Mouse (Mus musculus) retina, adult 2 months (tissue): ENCODE measurements around the gene Tmem53.

Source experiments
- DNase-seq: peaks from one replicate; pipeline ENCODE4 v3.0.0-alpha.2; 2012; ENCODE audit warnings: low read depth, low spot score

The Tmem53 gene

GRCm38 (mm10) chr4:117251801-117252316 is at the start of gene Tmem53, which contains the start of gene Armh1:
Gene Tmem53 (plus strand): TSS chr4:117251951.
Gene Armh1 (minus strand): TSS chr4:117252125.
- peak; percentile 69 for DNase-seq

DNA sequence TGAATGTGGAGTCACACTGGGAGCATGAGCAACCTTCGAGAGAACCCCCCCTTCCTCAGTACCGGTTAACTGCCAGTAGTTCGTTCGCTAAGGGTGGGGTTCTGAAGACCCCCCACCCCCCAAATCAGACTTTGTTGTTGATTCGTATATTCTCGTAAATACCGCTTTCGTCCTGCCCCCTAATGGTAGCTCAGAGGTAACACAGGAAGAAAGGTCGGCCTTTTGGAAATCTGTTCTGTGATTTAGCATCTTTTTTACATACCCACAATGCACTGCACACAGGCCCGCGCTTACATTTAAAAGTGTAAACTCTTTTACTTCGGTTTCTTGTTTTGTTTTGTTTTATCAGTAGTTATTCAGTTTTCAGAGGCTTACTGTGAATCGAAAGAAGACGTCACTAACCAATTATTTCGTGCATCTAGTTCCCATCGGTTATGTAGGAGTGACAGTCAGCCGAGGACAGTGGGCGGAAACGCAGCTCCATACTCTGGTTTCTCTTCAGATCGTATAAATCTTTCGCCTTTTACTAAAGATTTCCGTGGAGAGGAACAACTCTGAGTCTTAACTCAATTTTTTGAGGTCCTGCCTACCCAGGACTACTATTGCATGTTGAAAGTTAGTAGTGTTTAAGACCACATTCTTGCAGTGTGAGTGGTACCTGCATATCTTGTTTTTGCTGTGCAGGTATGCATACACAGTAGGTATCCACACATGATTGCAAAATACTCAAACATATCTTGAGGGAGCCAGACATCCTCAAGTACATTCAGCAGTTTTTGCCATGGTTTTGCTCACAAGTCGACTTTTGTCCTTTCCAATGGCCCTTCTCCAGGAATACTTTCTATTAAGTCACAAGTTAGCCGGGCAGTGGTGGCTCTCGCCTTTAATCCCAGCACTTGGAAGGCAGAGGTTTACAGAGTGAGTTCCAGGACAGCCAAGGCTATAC is 49.4 kb upstream of the Tmem53 start:
- DNase-seq = no peak

DNA sequence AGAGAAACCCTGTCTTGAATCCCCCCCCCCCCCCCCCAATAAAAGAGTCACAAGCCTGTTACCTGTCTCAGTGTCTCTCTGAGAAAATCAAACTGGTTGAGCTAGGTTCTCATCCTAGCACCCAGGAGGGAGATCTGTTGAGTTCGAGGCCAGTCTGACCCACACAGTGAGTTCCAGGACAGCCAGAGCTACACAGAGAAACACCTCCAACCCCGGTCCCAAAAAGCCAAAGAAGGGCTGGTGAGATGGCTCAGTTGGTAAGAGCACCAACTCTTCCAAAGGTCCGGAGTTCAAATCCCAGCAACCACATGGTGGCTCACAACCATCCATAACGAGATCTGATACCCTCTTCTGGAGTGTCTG is 48.8 kb upstream of the Tmem53 start:
- no peak for DNase-seq

DNA sequence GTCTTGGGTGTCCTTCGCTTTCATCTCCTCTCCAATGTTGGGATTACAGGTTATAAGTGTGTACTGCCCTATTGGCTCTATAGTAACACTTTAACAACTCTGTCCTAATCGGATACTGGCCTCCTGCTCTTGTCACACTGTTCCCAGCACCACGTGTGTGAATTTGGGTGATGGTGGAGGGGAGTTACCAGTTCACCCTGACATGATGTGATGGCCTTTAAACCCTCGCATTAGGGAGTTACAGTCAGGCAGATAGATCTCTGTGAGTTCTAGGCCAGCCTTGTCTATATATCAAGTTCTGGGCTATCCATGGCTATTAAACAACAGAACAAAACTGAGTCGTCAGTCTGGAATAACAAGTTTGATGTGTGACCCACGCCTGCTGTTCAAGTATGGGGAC is 42.2 kb upstream of the Tmem53 start:
- DNase-seq = no peak

- no peak for DNase-seq
Observed at GRCm38 (mm10) chr4:117210147-117211074, 41.3 kb upstream of the Tmem53 start.

GRCm38 (mm10) chr4:117214250-117214649 is 37.5 kb upstream of the Tmem53 start:
- DNase-seq = no peak

DNA sequence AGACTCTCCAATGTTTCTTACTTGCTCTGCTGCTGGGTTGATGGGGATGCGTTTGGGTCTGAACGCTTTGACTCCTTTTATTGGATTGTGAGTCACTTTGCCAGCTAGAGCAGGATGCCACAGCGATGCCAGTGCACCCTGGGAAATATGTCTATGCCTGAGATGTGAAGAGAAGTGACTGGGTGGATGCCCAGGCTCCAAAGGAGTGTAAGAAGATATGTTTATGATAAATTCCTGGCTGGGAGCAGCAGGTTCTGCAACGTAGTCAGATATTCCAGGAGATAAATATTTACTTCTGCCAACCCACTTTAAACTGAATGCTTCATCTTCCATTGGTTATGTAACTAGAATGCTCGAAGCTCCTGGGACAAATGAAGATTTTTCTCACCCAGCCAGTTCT is 34.7 kb upstream of the Tmem53 start:
- DNase-seq = no peak

GRCm38 (mm10) chr4:117218517-117219219 is 33.1 kb upstream of the Tmem53 start:
- no peak for DNase-seq

GRCm38 (mm10) chr4:117220741-117221515 is 30.8 kb upstream of the Tmem53 start:
- no peak for DNase-seq

DNA sequence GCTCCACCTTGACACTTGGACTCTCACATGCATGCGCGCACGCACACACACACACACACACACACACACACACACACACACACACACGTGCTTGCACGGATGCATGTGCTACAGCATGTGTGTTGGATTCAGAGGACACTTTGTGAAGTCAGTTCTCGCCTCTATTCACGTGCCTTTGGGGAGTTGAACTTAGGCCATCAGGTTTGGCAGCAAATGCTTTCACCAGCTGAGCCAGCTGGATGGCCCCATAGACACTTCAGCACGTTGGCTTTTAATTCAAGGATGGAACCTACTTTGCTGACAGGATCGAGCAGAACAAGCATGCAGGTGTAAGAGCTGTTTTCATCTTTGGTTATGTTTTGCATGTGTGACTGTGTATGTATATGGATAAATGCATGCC is 29.9 kb upstream of the Tmem53 start:
- DNase-seq = no peak

- no peak for DNase-seq
Observed at GRCm38 (mm10) chr4:117223001-117223400, 28.8 kb upstream of the Tmem53 start.

GRCm38 (mm10) chr4:117224122-117224521 is 27.6 kb upstream of the Tmem53 start:
- no peak for DNase-seq

DNA sequence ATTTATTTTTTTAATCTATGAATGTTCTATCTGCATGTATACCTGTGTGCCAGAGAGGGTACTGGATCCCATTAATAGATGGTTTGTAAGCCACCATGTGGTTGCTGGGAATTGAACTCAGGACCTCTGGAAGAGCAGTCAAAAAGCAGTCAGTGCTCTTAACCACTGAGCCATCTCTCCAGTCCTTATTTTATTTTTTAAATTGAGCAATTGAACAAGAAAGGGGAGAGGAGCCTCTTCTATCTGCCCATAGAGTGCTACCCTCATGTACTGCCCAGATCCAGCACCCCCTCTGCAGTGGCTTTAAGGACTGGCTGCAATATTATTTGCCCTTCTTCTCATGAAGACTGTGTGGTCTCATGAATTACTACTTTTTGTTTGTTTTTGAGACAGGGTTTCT is 26.5 kb upstream of the Tmem53 start:
- no peak for DNase-seq

DNA sequence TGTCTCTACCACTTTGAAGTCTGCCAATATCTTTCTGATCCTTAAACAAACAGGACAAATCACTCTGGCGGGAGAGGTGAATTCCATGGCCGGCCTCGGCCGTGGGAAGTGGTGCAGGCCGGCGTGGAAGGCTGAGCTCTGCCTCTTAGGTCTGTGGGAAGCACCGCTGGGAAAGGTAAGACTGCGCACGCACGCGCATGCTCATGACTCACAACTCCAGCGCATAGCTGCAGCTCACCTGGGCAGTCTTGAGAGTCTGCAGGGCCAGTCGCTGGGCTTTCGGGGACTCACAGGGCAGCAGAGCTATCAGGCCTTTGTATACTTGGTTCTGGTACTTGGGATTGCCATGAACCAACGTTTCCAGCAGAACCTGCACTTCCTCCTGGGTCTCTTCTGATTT is 22.2 kb upstream of the Tmem53 start:
- no peak for DNase-seq

- no peak for DNase-seq
Observed at GRCm38 (mm10) chr4:117230331-117230730, 21.4 kb upstream of the Tmem53 start.

GRCm38 (mm10) chr4:117231208-117231607 is 20.5 kb upstream of the Tmem53 start:
- no peak for DNase-seq

DNA sequence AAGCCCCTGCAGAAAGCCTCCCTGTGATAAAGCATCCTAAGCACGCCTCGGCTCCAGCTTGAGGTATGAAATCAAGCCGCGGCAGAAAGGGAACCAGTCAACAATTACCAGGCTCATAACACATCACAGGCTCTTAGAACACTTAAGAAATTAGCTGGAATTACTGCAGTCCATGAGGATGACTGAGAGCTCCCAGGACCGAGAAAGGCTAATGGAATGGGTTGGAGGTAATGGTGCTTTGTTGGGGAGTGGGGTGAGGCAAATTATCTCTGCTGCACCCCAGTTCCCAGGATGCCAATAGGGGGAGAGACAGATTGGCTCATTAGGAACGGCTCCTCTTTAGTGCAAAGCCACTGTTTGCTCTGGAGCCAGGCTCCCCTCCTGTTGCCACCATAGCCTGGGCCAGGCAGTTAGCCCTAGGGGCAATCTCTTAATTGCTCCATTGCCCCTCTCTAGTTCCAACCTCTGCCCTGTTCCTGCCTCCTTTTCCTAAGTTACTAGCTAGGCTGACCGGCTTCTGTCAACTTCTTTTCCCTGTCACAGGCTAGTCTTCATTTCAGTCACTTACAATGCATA is 17.5 kb upstream of the Tmem53 start:
- DNase-seq = no peak

- DNase-seq = no peak
Observed at GRCm38 (mm10) chr4:117235822-117236221, 15.9 kb upstream of the Tmem53 start.

- no peak for DNase-seq
Observed at GRCm38 (mm10) chr4:117239153-117239552, 12.6 kb upstream of the Tmem53 start.

DNA sequence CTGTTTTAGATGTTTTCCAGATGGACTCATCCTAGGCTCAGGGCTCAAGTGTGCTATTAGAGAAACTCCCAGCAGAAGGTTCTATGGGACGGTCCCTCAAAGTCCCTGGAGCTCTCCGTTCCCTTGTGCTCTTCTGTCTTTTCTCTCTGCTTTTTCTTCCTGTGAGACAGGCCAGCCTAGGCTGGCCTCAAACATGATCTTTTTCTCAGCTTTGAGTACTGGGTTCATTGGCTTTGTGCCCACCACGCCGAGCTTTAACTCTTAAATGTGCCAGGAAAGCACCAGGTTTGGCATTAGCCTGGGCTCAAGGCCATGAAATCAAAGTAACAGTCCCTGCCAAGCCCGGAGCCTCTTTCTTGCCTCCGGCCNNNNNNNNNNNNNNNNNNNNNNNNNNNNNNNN is 10.9 kb upstream of the Tmem53 start:
- no peak for DNase-seq
